Mouse (Mus musculus) cerebellum, postnatal 14 days (tissue): ENCODE data around the gene Apc2.
"Not testable (repeated sequence)": the region's sequence is repeated elsewhere in the genome, so short reads cannot be mapped to it uniquely, and the experiment has no call there.

Source experiments
- DNase-seq, 2 experiments: peaks; one replicate each; pipeline ENCODE4 v3.0.0; 2021; ENCODE audit warnings: mixed read lengths in 2 of 2

Gene Apc2

GRCm38 (mm10) chr10:80295618-80296425 lies at the start of gene Apc2:
TSS of gene Apc2 (plus strand) at chr10:80295977.
- DNase-seq = peak; percentile 83 to 85

GRCm38 (mm10) chr10:80247849-80248248 lies 47.9 kb upstream of the Apc2 start:
- peak in 1 of 2 experiments; percentile 52 for DNase-seq

- not testable (repeated sequence) for DNase-seq
Measured at GRCm38 (mm10) chr10:80248437-80248836, 47.3 kb upstream of the Apc2 start.

DNA sequence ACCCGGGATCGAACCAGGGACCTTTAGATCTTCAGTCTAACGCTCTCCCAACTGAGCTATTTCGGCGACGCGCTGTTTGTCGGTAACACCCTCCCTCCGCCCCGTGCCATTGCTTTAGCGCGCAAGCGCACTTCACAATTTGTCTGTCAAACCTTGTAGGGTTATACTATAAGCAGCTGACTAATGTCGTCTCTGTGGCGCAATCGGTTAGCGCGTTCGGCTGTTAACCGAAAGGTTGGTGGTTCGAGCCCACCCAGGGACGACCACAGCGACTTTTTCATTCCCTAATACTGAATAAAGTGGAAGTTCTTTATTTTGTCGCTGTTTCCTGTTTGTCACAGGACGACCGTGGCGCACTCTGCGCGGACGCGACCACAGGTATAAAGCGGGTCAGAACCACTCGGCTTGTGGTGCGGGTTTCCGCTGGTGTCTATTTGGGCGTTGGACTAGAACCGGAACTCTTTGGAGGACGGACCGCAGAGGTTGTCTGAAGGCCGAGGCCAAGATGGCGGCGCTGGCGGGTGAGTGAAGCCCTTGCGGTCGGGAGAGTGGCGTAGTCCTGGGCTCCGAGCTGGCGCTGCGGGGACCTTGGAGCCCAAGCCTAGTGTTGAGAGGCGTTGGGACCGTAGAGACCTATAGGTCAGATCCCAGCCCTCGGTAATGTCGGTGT lies 46.7 kb upstream of the Apc2 start, which contains the start of gene Ndufs7:
TSS of gene Ndufs7 (plus strand) at position 151 of the 670 bp plus-strand sequence.
- DNase-seq = peak; percentile 96 to 98

DNA sequence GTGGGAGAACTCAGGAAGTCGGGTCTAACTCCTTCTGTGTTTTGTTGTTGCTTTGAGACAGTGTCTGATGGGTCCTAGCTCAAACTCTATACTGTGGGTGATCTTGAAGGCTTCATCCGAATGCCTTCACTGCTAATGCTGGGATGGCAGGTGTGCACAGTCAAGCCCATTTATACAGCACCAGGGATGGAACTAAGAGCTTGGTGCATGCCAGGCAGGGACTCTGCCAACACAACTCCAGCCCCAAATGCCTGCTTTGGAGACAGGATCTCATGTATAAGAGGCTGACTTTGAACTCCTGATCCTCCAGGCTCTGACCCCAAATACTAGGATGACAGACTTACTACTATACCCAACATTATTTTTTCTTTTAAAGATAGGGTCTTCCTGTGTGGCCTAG lies 45.7 kb upstream of the Apc2 start:
- no peak for DNase-seq

GRCm38 (mm10) chr10:80250573-80250972 lies 45.2 kb upstream of the Apc2 start:
- DNase-seq = no peak

DNA sequence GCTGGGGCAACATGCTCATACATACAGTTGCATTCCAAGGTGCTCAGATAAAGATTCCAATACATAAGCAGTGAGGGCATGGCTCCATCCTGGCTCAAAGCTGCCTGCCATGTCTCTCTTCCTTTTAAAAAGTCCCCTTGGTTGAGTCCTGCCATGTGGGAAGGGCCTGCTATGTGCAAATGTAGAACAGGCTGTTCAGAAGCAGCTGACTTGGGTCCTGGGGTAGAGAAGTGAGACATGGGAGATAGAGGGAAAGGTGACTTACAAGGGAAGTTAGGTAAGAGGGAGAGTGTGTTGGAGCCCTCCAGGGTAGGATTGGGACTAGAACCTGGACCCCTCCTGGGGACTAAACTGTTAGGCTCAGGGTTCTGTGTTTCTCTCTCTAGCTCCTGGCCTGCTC lies 43.8 kb upstream of the Apc2 start:
- no peak for DNase-seq

DNA sequence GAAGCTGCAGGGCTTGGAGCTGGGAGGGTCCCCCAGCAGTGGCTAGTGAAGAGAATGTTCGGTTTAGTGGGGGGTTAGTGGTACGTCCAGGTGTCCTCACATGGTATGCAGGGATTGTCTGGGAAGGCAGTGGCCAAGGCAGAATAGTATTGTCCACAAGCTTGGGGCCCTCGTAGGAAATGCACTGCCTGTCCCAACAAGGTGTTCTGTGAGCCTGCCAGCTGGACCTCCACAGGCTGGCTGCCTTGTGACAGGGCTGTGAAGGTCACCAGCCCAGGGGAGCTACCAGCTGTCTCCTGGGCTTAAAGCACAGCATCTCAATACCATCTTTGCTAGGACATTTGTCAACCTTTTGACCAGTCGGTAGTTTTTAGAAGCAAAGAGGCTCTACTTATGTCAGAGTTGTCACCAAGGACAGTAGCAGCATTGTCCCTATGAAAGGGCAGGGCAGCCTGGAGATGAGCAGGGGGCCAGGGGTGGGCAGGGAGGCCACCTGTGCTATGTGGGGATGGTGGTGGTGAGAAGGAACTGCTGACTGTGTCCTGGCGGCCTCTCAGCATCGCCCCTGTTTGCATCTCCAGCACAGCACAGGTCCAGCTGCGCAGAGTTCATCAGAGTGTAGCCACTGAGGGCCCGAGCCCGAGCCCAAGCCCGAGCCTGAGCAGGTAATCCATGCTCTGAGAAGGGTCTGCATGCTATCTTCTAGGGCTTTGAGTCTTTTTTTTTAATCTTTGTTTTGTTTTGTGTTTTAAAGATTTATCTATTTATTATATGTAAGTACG lies 43.1 kb upstream of the Apc2 start:
- no peak for DNase-seq

DNA sequence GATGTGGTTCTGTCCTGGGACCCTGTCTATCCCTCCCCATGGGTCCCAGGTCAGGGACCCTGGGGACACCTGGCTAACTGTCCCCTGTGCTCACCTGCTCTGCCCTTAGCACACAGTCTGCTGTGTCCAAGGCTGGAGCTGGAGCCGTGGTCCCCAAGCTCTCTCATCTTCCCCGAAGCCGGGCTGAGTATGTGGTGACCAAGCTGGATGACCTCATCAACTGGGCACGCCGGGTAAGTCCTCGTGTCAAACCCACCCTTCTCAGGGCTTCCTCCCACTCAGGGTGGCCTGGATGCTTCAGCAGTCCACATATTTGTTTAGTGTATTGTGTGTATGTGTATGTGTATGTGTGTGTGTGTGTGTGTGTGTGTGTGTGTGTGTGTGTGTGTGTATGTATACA lies 42.2 kb upstream of the Apc2 start:
- no peak for DNase-seq

- DNase-seq = no peak
Measured at GRCm38 (mm10) chr10:80254331-80255297, 41.2 kb upstream of the Apc2 start.

DNA sequence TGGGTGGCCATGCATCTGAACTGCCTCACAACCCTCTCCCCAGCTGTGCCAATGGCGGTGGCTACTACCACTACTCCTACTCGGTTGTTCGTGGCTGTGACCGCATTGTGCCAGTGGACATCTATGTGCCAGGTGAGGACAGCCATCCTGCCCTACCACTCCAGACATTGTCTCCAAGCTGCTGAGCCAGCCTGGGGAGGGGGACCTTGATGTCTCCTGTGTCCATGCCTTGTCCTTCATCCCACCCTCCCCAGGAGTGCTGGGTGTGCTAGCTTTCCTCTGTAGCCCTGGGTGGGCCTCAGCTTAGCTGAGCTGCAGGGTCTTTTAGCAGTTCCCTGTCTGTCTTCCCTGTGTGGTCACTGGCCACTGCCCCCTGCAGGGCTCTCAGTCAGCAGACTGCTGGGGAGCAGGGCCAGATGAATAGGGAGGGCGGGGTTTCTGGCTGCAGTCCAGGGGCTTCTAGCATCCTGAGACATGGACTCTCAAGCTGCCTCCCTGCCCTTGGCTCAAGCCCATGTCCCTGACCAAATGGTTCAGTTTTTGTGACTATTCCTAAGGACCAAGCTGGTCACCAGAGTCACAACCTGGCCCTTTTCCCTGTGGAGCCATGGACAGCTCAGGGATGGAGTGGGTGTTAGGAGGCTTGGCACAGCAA lies 39.8 kb upstream of the Apc2 start:
- peak; percentile 63 to 75 for DNase-seq

- peak in 1 of 2 experiments; percentile 47 for DNase-seq
Measured at GRCm38 (mm10) chr10:80257936-80258335, 37.8 kb upstream of the Apc2 start.

DNA sequence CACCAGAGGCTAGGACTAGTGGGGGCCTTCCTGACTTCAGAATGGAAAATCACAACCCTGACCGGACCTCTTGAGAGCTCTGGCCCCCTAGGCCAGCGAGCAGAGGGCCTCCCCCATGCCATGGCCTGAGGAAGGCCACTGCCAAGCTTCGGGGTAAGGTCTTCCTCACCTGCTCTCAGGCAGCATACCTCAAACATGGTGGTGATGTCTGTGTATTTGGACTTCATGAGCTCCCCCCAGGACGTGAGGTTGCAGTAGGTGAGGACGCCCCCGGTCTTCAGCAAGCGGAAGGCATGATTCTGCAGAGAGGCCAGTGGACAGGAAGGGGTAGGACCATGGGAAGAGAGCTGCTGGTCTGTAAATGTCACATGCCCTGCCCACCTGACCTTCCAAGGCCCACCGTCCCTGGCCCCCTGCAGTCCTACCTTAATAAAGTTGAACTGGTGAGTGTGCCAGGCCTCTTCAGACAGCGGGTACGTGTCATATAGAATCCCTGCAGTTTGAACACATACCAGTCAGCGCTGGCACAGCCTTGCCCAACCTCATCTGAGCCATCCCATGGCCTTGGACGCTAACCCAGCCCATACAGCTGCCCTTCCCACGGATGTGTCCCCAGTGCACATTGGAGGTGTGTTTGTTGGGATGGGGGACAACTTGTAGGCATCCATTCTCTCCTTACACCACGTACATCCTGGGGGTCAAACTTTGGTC lies 36.9 kb upstream of the Apc2 start:
- DNase-seq = no peak

- DNase-seq = no peak
Measured at GRCm38 (mm10) chr10:80259463-80259805, 36.3 kb upstream of the Apc2 start.

GRCm38 (mm10) chr10:80259861-80260641 lies 35.7 kb upstream of the Apc2 start:
- DNase-seq = peak; percentile 86 to 92

DNA sequence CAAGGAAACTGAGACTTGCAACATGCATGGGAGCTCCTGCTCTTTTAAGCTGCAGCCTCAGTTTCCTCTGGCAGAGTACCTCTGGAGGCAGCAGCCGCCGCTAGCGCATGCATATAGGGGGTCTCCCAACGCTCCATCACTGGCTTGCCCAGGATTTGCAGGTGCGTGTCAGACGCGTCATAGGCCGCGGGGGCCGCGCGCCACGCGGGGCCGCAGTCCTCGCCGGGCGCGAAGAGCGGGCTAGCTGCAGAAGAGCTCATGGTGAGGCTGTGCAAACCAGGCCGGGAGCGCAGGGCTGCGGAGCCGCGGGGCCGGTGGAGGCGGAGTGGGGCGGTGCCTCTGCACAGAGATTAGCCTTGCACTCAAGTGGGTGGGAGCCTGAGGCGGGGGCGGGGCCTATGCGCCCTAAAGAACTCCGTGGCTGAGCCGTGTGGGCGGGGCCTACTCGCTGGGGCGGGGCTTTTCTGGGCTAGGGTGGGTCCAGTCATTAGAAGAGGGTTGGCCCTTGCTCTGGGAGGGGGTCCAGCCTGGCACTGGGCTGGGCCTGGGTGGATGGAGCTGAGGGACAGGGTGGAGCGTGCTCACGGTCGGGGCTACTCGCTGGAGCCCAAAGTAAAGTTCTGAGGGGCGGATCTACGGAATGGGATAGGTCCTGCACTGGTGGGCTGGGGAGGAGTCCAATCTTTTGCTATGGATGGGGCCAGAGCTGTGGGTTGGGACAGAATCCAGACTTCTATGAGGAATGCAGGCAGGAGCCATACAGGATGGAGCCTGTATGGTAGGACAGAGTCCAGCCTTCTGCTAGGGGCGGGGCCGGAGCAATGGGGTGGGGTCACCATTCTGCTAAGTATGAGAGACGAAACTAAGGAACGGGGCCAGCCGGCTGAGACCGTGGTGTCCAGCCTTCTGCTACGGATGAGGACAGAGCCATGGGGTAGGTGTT lies 34.9 kb upstream of the Apc2 start, which contains the start of the genes Gamt and Dazap1:
TSS of gene Gamt (minus strand) at position 371 of the 943 bp plus-strand sequence.
TSS of gene Dazap1 (plus strand) at position 845 of the 943 bp plus-strand sequence.
- peak; percentile 94 to 96 for DNase-seq

DNA sequence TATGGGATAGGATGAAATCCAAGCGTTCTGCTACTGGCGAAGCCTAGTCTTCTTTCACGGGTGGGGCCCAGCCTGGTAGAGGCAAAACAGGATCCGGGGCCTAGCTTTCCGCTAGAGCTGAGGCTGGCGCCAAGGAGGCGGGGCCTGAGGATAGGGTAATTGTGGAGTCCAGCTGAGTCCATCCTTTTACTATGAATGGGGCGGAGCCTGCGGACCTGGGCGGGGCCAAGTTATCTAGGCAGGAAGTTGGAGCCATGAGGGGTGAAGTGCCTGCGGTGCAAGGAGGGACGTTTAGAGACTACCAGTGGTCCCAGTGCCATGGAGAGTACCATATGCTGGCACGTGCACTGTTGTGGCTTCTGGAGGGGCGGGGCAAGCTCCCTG lies 34.2 kb upstream of the Apc2 start:
- DNase-seq = peak; percentile 91 to 97

DNA sequence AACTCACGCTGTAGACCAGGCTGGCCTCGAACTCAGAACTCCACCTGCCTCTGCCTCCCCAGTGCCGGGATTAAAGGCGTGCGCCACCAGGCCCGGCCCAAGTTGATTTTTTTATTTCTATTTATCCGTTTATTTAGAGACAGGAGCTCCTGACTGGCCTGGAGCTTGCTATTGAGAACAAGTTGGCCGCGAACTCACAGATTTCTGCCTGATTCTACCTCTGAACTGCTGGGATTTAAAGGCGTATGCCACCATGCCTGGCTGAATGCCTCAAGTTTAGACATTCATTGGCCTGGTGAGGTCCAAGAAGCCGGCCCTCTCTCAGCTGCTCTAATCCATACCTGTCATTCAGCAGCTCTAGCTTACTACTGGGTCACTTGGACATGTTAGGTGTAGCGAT lies 33.6 kb upstream of the Apc2 start:
- no peak for DNase-seq
